Mouse (Mus musculus) kidney, postnatal 25 days (tissue): ENCODE measurements at regions not wholly inside any gene's neighbourhood (a gene's known extent, or its start where the extent isn't known, plus 50 kb on each side); places are given as distances from the start of the nearest gene placed in this dataset.

Experiments
- DNase-seq, 2 experiments: peaks; one replicate each; pipeline ENCODE4 v3.0.0; 2021; ENCODE audit warnings: mixed read lengths in 2 of 2

GRCm38 (mm10) chr4:75730798-75731400 is 452.8 kb upstream of the Dmac1 start:
- DNase-seq, result no peak

GRCm38 (mm10) chr4:75714652-75715051 is 436.5 kb upstream of the Dmac1 start:
- DNase-seq, result no peak

- DNase-seq, result peak in 1 of 2 experiments; percentile 2
Observed at GRCm38 (mm10) chr4:75713960-75714359, 435.9 kb upstream of the Dmac1 start.

- DNase-seq, result no peak
Observed at GRCm38 (mm10) chr4:75700780-75701378, 422.8 kb upstream of the Dmac1 start.

GRCm38 (mm10) chr4:75676590-75677174 is 398.6 kb upstream of the Dmac1 start:
- no peak for DNase-seq

- DNase-seq, result no peak
Observed at GRCm38 (mm10) chr4:75641046-75641445, 362.9 kb upstream of the Dmac1 start.

- DNase-seq, result no peak
Observed at GRCm38 (mm10) chr4:75636627-75637026, 358.5 kb upstream of the Dmac1 start.

GRCm38 (mm10) chr4:75589901-75590300 is 311.8 kb upstream of the Dmac1 start:
- no peak for DNase-seq

GRCm38 (mm10) chr4:75588095-75588875 is 310.2 kb upstream of the Dmac1 start:
- DNase-seq, result no peak

GRCm38 (mm10) chr4:75579865-75580264 is 301.8 kb upstream of the Dmac1 start:
- DNase-seq, result no peak

- no peak for DNase-seq
Observed at GRCm38 (mm10) chr4:75572603-75573002, 294.5 kb upstream of the Dmac1 start.

GRCm38 (mm10) chr4:75567630-75568029 is 289.5 kb upstream of the Dmac1 start:
- DNase-seq, result no peak

GRCm38 (mm10) chr4:75562480-75562879 is 284.4 kb upstream of the Dmac1 start:
- no peak for DNase-seq

GRCm38 (mm10) chr4:75561792-75562191 is 283.7 kb upstream of the Dmac1 start:
- DNase-seq, result no peak

GRCm38 (mm10) chr4:75537787-75538186 is 259.7 kb upstream of the Dmac1 start:
- DNase-seq, result no peak

GRCm38 (mm10) chr4:75535067-75535466 is 257.0 kb upstream of the Dmac1 start:
- no peak for DNase-seq

GRCm38 (mm10) chr4:75529607-75530006 is 251.5 kb upstream of the Dmac1 start:
- DNase-seq, result no peak

GRCm38 (mm10) chr4:75517459-75518158 is 239.5 kb upstream of the Dmac1 start:
- no peak for DNase-seq
